Mouse (Mus musculus) skeletal muscle tissue, adult 2 months (tissue): Measurements from ENCODE around the gene Psen2.

ENCODE experiments used
- DNase-seq: peaks from one replicate; pipeline ENCODE4 v3.0.0-alpha.2; 2012; ENCODE audit warnings: low read depth, low spot score

The Psen2 gene

DNA sequence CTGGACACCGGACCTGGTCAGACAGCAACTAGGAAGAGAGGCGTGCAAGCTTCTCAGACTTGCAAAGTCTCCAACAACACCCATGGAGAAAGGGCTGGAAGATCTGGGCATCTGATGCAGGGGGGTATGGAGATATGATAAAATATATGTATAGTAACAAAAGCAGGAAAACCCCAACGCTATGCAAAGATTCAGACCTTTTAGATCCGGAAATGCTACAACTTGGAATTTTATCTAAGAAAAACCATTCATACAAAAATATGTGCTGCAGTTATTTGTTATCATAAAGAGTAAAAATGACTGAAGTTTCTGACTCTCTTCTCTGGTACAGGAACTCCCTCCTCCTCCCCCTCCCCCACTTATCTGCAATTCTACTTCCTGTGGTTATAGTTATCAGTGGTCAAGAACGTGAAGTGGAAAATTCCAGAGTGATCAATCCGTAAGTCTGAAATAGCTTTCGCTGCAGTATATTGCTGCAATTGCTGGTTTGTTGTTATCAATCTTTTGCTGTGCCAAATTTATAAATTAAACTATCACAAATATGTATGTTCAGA, 14.6 kb downstream of the Psen2 start:
- DNase-seq, result no peak

DNA sequence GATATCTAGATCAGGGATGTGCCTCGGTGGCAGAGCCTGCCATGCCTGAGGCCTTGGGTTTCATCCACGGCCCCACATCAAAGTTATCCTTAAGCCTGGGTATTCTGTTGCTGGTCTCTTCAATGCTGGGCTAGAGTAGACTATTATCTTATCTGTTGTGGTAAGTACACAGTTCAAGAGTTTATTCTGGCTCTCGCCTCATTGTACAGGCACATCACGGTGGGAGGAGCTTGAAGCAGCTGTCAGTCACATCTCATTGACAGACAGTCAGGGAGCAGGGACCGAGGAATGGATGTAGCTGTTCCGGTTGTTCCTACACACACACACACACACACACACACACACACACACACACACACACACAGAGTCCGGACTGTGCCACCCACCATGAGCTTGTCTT, 15.3 kb downstream of the Psen2 start:
- no peak for DNase-seq

DNA sequence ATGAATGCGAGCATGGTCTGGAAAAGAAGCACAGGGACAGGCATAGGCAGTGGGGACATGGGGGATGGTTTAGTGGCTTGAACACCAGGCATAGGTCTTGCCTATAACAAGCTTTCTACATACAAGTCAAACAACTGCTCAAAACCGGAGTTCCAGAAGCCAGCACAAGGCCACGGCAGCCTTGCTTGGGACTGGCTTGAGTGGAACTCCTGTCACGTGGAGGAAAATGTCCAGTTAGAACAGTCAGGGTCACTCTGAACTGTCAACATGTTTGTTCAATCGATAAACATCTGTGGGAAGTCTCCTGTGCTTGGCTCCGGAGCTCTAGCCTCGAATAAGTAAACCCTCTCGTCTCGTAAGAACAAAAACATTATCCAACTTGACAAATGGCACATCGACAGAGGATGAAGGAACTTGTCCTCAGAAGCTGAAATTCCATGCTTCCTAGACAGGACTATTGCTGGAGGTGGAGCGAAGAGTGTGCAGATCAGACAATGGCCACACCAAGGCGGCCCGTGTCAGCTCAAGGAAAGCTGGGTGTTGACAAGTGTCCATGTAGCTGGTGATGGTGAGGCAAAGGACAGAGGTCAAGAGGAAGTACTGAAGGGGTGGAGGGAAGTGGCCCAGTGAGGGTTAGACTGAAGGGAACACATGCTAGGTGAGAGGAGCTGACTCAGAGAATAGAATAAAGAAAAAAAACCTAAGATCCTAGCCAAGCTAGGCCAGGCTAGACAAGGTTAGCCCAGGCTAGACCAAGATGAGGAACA, 17.3 kb downstream of the Psen2 start:
- no peak for DNase-seq

DNA sequence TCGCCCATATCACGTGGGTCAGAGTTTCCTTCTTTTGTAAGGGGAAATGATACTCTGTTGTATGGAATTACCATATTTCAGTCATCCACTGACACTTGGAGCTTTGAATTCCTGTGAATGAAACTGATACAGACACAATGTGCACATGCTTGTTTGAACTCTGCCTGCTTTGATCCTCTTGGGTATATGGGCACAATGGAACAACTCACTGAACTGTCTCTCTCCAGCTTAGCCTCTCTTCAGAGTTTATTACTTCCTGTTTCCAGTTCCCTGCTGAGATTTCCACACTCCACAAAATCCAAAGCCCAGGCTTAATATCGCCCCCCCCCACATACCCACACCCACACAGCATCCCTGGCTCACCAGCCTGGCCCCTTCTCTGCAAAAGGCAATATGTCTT, 31.5 kb downstream of the Psen2 start:
- DNase-seq, result no peak

DNA sequence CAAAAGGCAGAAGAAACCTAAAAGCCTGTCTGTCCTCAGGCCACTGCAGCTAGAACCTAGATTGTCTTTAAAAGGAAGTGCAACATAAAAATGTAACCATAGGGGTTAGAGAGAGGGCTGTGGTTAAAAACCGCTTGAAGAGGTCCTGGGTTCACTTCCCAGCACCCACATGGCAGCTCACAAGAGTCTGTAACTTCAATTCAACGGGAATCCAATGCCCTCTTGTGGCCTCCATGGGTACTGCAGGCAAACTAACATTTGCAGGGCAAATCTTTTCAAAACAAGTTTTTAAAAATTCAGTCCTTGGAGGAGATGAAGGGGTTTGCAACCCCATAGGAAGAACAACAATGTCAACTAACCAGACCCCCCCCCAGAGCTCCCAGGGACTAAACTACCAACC, 32.7 kb downstream of the Psen2 start:
- no peak for DNase-seq

DNA sequence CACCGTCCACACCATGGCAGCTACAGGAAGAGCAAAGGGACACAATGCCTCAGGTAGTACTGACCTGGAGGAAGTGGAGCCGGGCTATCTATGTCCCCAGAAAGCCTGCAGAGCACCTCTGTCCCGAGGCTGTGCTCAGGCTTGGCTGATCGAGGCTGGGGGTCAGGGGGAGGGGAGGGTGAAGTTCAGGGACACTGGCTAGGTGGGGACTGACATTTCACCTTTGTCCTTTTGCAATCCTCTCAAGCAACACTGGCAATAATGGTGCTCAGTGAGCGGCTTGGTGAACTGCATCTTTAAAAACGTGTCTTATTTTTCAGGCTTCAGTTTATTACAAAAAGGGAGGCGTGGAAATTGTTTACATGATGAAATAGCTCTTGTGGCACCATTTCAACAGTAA, 33.3 kb downstream of the Psen2 start:
- DNase-seq, result no peak

DNA sequence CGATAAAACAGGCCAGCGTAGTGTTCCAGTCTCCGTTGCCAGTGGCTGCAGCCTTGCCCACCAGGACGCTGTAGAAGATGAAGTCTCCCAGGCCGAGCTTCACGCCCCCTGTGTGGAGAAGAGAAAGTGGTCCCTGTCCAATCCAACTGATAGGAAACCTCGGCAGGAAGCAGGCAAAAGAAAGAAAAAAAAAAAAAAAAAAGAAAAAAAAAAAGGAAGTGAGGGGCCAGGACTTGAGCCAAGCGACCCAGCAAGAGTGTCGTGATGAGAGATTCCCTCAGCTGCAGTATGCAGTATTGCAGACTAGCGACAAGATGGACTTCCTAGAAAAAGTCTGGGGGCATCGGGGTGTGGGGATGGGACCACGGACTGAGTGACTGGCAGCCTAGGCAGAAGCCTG, 34.4 kb downstream of the Psen2 start:
- DNase-seq, result no peak

DNA sequence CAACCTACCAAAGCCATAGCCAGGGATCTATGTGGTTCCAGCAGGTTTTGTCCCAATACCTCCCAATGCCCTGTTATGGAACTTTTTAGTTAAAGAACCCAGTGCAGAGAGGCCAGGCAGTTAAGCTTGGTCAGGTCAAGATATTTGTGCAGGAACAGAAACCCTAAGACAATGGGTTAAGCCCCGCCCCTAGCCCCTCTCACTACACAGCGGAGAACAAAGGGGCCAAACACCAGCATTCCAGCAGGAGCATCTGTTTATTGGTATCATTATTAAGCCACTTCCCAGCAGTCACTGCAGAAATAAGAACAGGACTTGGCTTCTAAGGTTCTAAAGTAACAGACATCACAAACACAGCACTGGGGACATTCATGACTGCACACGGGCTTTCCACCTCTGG, 36.5 kb downstream of the Psen2 start:
- no peak for DNase-seq

DNA sequence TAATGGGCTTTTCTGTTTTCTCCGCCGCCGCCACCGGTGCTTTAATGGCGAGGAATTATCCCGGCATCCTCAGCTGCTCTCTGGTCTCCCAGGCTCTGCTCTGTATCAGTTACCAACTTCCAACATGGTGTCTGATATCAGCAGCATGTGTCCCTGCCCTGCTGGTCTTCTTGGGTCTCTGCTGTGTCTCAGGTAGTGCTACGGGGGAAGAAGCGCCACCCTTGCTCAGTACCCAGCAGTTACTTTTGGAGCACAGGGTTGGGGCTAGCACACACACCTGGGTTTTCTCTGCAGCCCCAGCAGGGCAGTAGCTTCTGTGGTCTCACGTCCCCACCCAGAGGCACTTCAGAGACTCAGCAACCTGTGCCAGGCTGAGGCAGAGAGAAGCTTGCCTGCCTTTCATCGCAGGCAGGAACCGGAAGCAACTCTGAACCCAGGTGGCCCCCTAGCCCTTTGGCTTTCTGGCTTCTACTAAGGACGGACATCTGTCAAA, 37.0 kb downstream of the Psen2 start:
- peak; percentile 11 for DNase-seq

DNA sequence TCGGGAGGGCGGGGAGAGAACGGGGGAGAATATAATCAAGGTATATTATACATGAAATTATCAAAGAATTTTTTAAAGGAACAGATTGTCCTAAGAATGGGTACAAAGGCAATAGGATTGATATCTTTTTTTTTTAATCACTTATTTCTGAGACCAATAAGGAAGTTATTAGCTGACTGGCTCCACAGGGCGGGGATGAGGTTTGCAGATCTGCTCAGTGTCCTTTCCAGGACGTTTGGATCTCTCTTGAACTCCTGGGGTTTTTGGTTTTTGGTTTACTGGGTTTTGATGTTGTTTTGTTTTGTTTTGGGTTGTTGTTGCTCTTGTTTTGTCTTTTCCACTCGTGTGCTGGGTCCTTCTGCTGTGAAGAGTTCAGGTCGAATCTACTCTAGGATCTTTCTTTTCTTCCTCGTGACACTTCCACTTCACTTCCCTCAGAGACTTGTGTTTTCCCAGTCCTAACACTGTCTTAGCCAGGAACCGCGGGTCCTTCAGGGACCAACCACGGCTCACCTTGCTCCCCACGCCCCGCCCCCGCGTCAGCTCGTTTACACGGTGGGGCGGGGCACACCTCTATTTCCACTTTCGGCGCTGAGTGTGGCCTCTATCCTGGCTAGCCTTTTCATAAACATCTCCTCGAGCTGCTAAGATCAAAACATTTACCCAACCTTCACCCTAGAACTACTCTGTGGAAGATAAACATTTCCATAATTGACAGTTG, 37.6 kb downstream of the Psen2 start:
- peak; percentile 43 for DNase-seq

DNA sequence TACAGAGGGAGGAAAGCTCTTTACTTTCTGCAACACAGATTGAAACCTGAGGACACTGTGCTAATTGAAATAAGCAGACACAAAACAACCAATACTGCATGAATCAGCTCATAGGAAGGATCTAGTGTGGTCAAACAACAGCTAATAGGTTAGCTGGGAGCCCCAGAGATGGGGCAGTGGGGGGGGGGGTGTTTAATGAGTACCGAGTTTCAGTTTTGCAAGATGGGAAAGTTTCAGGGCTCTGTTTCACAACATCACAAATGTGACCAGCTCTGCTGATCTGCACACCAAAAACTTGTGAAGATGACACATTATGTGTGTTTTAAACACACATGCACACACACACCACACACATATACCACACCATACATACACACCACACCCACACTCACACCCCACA, 41.2 kb downstream of the Psen2 start:
- no peak for DNase-seq

DNA sequence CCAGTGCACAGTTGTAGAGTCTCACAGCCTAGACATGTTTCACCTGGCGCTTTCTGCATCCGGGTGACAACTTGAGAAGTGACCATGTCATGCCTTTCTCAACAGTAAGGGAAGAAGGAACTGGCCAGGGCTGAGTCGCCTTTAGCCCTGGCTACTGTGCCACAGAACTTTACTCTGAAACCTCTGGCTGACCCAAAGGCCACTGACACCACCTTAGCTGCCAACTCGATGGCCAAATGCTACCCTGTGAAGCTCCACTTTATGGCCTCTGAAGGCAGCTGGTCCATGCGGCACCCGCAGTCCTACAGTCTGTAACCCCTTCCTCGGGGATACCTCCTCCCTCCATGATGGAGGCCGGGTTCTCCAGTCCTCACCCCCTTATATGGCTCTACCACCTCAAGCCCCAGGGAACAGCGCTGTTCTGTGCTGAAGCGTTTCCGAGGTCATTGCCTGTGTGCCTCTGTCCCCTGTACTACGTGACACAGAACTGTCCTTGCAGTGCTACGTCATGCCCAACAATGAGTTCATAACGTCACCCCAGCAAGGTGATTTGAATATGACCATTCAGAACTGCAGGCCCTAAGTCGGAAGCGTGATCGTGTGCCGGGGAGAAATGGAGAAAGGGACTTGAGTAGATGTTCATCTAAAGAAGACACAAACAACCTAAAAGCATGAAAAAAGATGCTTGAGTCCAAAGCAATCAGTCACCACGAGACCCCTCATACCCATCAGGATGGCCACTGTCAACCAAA, 42.3 kb downstream of the Psen2 start:
- peak; percentile 36 for DNase-seq

DNA sequence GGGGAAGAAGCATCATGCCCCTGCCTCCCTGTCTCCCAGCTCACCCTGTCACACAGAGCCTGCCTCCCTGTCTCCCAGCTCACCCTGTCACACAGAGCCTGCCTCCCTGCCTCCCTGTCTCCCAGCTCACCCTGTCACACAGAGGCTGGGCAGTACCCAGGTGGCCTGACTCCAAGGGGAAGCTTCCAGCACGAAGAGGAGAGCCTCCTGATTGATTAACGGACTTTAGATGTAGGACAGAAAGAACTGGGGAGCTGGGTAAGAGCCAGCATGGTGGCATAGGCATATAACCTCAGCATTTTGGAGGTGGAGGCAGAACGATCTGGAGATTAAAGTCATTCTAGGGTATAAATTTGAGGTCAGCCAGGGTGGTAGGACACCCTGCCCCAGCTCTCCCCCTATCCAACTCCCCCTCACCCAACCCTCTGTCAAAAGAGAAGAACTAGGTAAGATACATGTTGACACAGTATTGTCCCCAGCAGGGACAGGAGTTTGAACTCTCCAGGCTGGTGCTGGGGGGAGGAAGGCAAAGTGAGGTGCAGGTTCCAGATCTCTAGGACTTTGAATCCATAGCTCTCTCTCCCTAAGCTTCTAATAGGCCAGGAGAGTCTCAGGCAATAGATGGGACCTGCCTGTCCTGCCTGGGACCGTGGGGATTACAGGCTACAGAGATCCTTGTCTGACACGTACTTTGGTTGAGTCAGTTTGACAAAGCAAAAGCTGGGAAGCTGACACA, 46.5 kb downstream of the Psen2 start:
- no peak for DNase-seq

DNA sequence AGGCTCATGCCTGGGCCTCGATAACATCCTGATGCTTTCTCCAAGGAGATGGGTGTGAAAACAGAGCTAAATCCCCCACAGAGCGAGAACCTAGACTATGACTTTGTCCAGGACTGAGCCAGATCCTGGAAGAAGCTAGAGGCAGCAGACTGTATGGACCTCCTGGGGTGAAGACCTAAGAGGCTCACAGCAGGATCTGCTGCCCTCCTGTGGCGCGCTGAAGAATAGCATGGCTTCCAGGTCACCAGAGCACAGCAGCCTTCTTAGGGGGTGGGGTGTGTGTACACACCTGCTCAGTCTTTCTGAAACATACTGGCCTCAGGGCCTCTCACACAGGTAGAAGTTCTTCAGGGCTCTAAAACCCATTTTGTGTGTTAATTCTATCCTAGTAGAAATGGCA, 48.2 kb downstream of the Psen2 start:
- peak; percentile 81 for DNase-seq

DNA sequence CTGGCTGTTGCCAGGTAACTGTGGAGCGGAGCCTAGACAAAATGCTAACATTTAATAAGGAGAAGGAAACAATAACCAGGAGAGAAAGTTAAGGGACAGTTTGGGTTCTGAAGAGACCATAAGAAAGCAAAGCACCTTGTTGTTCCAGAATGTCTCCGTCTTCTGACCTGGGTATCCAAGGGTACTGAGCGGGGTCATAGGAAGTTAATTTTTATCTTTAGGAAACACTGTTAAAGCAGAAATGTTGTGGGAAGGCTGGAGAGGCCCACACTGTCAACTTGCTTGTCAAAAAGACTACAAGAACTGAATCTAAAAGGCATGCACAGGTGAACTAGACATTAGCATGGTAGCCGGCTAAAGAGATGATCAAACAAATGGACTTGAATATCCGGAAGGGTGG, 50.3 kb downstream of the Psen2 start:
- DNase-seq, result no peak

DNA sequence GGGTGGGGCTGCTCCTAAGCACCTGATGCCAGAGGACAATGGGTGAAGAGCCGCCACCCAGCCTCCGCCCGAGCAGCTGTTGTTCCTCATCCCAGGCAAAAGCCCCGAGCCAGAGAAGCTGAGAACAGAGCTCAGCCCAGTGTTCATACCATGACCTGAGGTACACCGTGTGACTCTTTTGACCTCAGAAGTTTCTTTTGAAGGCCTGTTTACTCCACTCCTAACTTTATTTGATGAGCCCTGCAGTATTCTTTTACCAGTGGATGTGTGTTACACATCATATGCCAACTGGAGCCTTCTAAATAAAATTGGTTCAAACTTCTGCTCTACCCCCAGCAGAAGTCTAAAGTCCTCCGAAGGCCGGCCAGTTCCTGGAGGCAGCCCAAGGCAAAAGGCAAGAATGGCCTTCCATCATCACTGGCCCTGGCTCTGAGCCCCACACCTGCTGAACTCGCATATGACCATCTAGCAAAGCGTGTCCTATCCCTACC, 52.4 kb downstream of the Psen2 start:
- DNase-seq, result peak; percentile 63

DNA sequence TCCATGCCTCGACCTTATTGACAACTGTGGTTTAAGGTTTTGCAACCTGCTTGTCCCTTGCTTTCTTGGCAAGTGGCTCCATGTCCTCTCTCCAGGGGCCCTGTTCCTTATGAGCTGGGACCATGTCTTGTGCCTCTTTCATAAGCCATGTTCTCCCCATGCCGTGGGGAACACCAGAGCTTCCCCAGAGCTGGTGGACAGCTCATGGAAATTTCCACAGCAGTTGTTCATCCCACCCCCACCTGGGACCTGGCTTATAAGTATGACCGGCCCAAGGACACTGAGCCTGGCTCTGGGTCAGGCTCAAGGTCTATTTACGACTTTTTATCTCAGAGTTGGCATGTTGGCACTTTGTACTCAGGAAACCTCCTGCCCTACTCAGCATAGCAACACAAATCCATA, 53.2 kb downstream of the Psen2 start:
- peak; percentile 85 for DNase-seq

DNA sequence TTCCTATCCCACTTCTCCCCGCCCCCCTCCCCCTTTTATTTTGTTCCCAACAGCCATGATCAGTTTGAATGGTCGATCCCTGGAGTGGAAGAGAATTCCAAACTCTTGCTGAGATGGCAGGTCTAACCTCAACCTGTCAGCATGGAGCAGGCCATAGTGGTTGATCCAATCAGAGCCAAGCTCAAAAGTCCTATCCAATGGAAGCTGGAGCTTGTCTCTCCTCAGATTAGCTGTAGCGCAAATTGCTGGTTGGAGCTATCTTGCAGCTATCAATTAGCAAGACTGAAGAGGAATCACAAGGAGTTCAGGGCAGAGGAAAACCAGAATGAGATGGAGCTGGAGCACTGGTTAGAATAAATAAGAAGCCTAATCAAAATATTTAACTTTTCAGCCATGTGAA, 54.9 kb downstream of the Psen2 start:
- no peak for DNase-seq

DNA sequence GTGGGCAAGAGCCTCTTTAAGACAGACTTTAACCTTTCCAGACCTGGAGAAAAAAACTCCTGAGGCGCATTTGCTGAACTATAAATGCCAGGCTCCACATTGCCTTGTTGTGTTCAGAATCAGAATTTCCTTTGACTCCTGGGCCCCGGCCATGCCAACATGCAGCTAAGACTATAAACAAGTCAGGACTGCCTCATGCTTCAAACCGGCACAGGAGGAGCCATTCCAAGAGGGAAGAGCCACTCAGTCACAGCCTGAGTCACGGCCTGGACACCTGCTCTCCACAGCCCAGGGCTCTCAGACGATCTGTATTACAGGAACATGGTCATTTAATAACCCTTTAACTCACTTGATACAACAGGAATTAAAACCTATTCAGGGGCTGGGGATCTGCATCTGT, 62.5 kb downstream of the Psen2 start:
- DNase-seq, result no peak

DNA sequence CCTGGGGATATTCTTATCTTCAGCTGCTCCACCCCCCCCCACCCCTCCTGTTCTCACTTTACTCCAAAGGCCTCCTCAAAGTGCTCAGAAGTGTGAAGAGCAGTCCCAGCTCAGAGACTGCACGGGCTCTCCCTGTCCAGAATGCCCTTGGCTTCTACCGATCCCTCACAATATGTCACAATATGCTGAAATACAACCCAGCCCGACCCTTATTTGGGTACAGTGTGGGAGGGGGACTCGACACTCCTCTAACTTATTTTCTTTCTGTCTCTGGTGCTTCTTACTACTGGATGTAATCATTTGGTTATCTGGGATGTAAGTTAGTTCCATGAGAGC, 63.6 kb downstream of the Psen2 start:
- no peak for DNase-seq

DNA sequence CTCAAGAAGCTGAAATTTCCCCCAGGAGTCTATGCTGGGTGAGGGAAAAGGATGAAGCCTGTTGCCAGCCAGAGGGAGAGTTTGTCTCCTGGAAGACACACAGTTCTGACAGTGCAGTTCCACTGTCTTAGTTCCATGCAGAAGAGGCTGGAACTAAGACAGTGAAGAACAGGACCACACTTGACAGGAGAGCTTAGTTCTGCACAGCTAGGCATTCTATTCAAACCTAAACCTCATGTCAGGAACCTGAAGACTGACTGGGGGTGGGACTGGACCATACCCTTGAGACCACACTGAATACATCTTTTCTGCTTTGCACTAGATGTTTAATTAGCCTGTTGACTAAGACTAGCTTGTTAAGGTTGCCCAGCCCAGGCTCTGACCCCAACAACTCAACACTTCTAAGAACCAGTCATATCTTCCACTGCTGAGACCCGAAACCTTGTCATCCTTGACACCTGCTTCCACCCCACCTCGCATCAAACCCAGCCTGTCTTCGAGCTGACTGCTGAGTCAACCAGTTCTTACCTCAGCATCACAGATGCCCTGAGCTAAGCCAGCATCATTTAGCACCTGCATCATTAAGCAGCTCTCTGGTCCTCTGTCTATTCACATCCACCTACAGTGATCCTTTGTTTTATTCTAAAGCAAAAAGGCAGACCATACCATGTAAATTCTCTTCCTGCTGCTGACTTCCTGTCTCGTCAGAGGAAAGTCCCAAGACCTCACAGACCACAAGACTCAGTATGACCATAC, 64.1 kb downstream of the Psen2 start, which contains the start of gene Coq8a:
Gene Coq8a, minus strand, starts transcription at position 644 of the 756 bp plus-strand sequence.
- DNase-seq, result no peak
